21 mouse cellular contexts compared by ENCODE assay signal in the genomic region with DNA sequence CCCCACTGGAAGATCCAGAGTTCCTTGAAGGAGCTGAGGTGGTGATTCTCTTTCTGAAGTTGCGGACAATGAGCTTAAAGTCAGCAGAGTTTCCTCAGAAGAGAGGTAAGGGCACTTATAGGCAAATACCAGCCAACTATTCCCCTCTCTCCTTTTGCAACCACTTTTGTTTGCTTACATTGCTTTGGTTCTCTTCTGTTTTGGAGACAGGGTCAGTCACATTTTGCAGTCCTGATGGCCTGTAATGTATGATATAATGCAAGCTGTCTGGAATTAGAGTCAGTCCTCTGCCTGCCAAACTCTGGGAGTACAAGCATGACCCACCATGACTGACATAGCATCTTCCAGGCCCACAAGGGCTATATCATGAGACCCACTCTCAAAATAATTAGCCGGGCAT.
"Had no signal": no experiment of that assay in that cellular context is flagged by ENCODE, and none has a peak within 500 bp of the region (broad histone marks: within the 10 kb centered on the region; RNA-seq: fewer than 3 reads in every experiment).

No protein-coding gene starts in this region.

- H3K36me3 ChIP-seq: liver, embryonic 15.5 days; lung, embryonic 15.5 days; midbrain, embryonic 13.5 days; midbrain, embryonic 15.5 days; neural tube, embryonic 13.5 days; neural tube, embryonic 15.5 days had no signal

- H3K4me3 ChIP-seq: liver, embryonic 15.5 days; lung, embryonic 15.5 days; midbrain, embryonic 10.5 days; midbrain, embryonic 13.5 days; midbrain, embryonic 15.5 days; myocyte; neural tube, embryonic 13.5 days; neural tube, embryonic 15.5 days had no signal

- ATAC-seq: lung, postnatal 0 days; midbrain, embryonic 13.5 days; midbrain, embryonic 15.5 days had no signal

- H3K27me3 ChIP-seq: liver, embryonic 15.5 days; lung, embryonic 15.5 days; midbrain, embryonic 13.5 days; midbrain, embryonic 15.5 days; neural tube, embryonic 13.5 days; neural tube, embryonic 15.5 days had no signal

- H3K27ac ChIP-seq: lung, embryonic 15.5 days; macrophage; midbrain, embryonic 10.5 days; midbrain, embryonic 13.5 days; midbrain, embryonic 15.5 days; neural tube, embryonic 13.5 days; neural tube, embryonic 15.5 days had no signal

- H3K9me3 ChIP-seq: liver, embryonic 15.5 days; lung, embryonic 15.5 days; midbrain, embryonic 10.5 days; midbrain, embryonic 13.5 days; midbrain, embryonic 15.5 days; neural tube, embryonic 13.5 days; neural tube, embryonic 15.5 days had no signal

- H3K9ac ChIP-seq: liver, embryonic 15.5 days; lung, embryonic 15.5 days; midbrain, embryonic 13.5 days; midbrain, embryonic 15.5 days; neural tube, embryonic 13.5 days; neural tube, embryonic 15.5 days had no signal

- DNase-seq: lung, adult 2 months; lung, postnatal 14 days; lung, postnatal 36 days; retina, postnatal 1 day; right cerebral cortex, adult 18-20 months; right cerebral cortex, postnatal 25 days; right cerebral cortex, postnatal 4 days; spleen, adult 18-20 months; thymus, adult 18-20 months; thymus, postnatal 14 days; thymus, postnatal 36 days had no signal

- H3K4me2 ChIP-seq: lung, embryonic 15.5 days; midbrain, embryonic 13.5 days; midbrain, embryonic 15.5 days; neural tube, embryonic 13.5 days; neural tube, embryonic 15.5 days had no signal
